Mouse (Mus musculus) adrenal gland (tissue): ENCODE measurements around the gene Smg1.
"Not testable (repeated sequence)": the region's sequence is repeated elsewhere in the genome, so short reads cannot be mapped to it uniquely, and the experiment has no call there.

ENCODE experiments used
- intact Hi-C: fragments of 180-260 bp; cut with DNase I; formaldehyde crosslinking; loops from one replicate; pipeline ENCODE4 v1.15.1; 2025

Gene Smg1

GRCm38 (mm10) chr7:118250482-118251160 lies 7.2 kb upstream of the Smg1 start:
- intact Hi-C loops, result no loop called here

- intact Hi-C loops, result no loop called here
Measured at GRCm38 (mm10) chr7:118249563-118249962, 6.1 kb upstream of the Smg1 start.

DNA sequence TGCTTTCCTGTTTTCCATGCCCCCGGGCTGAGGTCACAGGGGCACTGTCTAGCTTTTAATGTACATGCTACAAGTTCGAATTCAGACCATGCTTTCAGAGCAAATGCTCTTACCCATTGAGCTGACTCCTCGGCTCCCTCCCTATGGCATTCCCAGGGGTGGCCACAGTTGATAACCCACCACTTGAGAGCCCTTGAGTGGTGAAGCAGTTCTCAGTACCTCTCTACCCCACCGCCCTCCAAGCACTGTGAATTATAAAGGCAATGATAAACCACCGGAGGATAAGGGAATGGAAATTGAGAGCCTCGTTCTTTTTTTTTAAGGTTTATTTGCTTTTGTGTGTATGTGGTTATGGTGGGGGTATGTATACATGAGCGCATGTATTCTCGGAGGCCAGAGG lies 4.6 kb upstream of the Smg1 start:
- intact Hi-C loops, result no loop called here

GRCm38 (mm10) chr7:118245260-118245659 lies 1.8 kb upstream of the Smg1 start:
- intact Hi-C loops, result no loop called here

DNA sequence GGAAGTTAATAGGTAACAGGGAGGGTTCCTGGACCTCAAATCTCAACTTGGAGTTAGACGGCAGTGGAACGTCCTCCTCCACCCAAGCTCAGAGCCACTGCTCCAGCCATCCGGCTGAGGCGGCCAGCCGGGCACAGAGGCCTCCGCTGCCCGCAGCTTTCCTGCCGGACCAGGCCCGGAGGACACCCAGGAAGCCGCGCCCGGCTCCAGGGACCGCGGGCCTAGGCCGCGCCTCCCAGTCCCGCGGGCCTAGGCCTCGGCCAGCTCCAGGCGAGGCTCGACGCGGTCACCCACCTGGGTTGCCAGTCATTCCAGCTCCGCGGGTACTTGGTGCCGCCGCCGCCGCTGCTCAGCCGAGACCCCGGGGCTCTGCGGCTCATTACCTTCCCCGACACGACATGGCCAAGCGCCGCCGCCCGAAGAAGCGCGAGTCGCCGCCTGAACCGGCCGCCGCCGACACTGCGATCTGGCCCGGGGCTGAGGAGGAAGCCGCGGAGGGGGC lies 508 bp downstream of the Smg1 start:
- intact Hi-C loops, result loop anchor here (5.0 kb wide), 1 partner anchor 34 kb away; no protein-coding TSS in a partner anchor

- intact Hi-C loops, result loop anchor here (5.0 kb wide), 1 partner anchor 35 kb away; no protein-coding TSS in a partner anchor
Measured at GRCm38 (mm10) chr7:118242309-118242708, 1.2 kb downstream of the Smg1 start.

GRCm38 (mm10) chr7:118240402-118240801 lies 3.1 kb downstream of the Smg1 start:
- intact Hi-C loops, result loop anchor here (5.0 kb wide), 1 partner anchor 37 kb away; no protein-coding TSS in a partner anchor

DNA sequence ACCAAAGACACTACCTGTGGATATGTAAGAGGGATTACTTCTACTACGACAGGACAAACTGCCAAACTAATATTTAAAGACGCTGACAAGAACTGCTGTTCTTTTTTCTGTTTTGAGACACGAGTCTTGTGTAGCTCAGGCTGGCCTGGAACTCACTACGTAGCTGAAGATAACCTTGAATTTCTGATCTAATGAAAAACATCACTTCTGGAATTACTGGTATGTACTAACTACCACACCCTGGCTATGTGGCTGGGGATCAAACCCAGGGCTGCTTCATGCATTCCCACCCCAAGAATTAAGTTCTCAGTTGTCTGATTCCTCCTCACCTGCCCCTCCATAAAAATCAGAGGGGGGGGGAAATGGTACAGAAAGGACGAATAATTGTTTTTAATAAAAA lies 3.5 kb downstream of the Smg1 start:
- intact Hi-C loops, result loop anchor here (5.0 kb wide), 2 partner anchors 37 to 57 kb away; no protein-coding TSS in a partner anchor

DNA sequence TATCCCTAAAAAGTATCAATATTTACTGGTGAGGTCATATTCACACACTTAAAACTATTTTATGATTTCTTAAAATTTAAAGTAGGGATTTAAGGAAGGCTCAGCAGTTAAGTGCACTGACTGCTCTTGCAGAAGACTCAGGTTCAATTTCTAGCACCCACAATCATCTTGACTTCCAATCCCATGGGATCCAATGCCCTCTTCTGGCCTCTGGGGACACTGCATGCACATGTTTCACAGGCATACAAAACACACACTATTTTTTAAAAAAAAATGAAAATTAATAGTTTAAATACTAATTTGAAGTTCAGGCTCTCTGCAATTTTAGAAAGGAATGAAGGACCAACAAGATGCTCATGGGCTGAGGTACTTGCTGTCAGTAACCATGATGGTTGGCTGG lies 6.5 kb downstream of the Smg1 start:
- intact Hi-C loops, result loop anchor here (5.0 kb wide), 1 partner anchor 60 kb away; no protein-coding TSS in a partner anchor

DNA sequence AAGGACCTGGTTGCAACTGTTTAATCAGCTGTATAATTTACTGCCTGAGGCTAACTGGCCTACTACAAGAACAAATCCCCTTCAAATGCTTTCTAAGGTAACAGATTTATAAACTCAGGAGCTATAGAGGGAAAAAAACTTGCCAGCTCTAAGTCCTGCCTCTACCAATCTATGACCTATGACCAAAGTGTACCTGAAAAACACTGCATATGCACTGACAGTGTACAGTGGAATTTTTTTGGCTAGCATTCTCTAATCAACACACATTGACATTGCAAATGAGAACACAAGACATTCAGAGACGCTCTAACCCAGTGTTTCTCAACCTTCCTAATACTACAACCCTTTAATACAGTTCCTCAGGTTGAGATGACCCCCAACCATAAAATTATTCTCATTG lies 9.2 kb downstream of the Smg1 start:
- intact Hi-C loops, result no loop called here

GRCm38 (mm10) chr7:118232613-118233012 lies 10.9 kb downstream of the Smg1 start:
- intact Hi-C loops, result no loop called here

- intact Hi-C loops, result no loop called here
Measured at GRCm38 (mm10) chr7:118219777-118220176, 23.7 kb downstream of the Smg1 start.

GRCm38 (mm10) chr7:118206396-118206795 lies 37.1 kb downstream of the Smg1 start:
- intact Hi-C loops, result no loop called here

DNA sequence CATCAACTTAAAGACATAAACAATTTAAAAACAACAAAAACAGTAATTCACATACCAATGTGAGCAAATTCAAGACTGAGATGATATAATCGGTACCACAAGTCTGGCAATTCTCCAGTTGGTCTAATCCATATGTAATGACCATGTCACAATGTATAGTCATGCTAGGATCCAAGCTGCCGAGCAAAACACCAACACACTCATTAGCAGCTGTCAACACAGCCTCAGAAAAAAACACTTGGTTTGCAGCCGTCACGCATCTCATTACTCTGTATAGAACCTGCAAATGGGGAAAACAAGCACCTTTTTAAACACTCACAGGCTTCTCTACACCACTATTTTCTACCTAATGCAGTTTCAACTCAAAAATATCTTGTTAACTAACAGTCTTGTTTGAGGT lies 47.7 kb downstream of the Smg1 start:
- intact Hi-C loops, result no loop called here

DNA sequence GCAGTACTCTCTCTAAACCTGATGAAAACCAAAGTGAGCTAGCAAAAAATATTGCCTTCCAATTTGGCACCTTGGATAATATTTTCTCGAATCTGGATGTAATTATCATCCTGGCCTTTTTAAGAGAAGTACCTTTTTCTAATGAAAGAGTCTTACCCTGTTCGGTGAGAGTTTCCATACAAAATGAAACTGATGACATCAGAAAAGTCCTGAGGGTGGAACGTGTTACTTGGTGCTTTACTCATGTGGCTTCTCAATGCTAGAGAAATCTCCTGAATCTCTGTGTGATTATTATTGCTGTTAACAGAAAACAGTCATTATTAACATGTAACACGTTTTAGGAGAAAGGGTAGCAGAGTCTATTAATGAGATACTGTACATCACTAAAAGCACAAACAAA lies 57.6 kb downstream of the Smg1 start:
- intact Hi-C loops, result no loop called here

GRCm38 (mm10) chr7:118184604-118185003 lies 58.9 kb downstream of the Smg1 start:
- intact Hi-C loops, result loop anchor here (5.0 kb wide), 1 partner anchor 37 kb away; no protein-coding TSS in a partner anchor

DNA sequence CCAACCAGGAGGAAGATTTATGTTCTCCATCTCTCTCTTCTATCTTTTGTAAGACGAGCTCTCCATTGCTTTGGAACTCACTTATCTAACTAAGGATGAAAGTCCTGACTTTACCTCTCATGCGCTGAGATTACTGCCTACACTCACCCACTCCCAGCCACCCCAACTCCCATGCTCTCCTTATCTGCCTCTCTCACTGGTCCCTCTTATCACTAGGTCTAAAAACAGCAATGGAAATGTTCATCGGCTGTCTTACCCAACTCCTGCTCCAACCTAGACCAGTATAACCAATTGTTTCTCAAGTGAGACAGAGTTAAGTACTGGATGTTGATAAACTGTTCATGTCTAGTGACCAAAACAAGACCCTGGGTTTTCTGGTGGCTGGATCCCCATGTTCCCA lies 62.3 kb downstream of the Smg1 start:
- intact Hi-C loops, result loop anchor here (5.0 kb wide), 1 partner anchor 34 kb away; no protein-coding TSS in a partner anchor

DNA sequence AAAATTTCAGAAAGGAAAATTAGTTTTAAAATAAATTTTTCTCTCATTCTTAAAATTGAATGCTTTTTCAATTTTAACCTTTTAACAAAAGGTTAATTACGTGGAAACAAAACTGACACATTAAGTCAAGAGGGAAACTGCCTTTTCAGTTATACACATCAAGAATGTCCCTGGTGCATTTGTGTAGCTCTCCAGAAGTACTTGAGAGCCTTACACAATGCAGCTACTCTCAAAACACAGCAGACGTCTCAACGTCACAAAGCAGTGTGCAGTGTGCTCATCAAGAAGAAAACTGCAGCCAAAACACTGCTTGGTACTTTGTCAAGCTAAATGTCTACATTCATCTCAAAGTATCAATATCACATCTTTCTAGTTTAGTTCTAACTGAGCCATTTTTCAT lies 63.7 kb downstream of the Smg1 start:
- intact Hi-C loops, result loop anchor here (5.0 kb wide), 1 partner anchor 32 kb away; no protein-coding TSS in a partner anchor

- intact Hi-C loops, result no loop called here
Measured at GRCm38 (mm10) chr7:118175821-118176355, 67.6 kb downstream of the Smg1 start.

DNA sequence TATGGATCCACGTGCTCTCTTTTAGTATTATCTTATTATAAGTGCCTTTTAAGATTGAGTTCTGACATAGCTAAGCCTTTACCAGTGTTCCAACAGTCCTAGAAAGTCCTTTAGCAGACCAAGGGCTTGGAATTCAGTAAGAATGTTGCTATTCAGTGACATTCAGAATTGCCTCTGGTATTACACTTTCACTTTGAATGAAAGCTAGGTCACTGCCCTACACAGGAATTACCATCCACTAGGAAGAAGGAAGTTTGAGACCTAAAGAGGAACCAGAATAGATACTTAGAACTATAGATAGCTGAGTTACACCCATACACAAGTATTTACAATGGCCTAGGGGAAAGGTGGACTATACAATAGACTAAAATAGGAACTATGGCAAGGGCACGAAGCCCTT lies 73.3 kb downstream of the Smg1 start:
- intact Hi-C loops, result not testable (repeated sequence)

DNA sequence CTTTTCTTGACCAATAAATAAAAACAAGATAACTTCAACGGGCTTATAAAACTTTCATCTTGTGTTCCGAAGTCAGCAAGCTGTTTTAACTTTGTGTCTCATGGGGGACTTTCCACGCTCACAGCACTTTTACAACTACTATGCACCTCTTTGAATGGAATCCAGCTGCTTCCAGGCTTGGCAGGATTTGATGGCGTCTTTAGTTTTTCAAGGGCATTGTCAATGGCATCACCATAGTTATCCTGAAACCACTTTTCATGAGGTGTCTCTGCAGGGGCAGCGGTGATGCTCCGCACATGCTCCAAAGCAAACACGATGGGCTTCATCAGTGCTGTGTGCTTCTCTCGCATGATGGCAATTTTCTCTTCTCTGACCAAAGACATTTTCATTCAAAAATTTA lies 80.5 kb downstream of the Smg1 start:
- intact Hi-C loops, result loop anchor here (10.0 kb wide), 1 partner anchor 132 kb away; no protein-coding TSS in a partner anchor

GRCm38 (mm10) chr7:118160121-118160520 lies 83.3 kb downstream of the Smg1 start:
- intact Hi-C loops, result loop anchor here (10.0 kb wide), 1 partner anchor 135 kb away; no protein-coding TSS in a partner anchor
